Mouse (Mus musculus) induced T-regulatory cell, adult 2 months (primary cell): ENCODE measurements around the gene Ppwd1.
"Not testable (repeated sequence)": the region's sequence is repeated elsewhere in the genome, so short reads cannot be mapped to it uniquely, and the experiment has no call there.

Experiments used
- DNase-seq: peaks from one replicate; pipeline ENCODE4 v3.0.0-alpha.2; 2012; ENCODE audit warnings: low read depth

The Ppwd1 gene

GRCm38 (mm10) chr13:104228384-104229066 lies at the start of gene Ppwd1, which contains the start of gene Cenpk:
Ppwd1 (minus strand) TSS chr13:104228843.
Cenpk (plus strand) TSS chr13:104228611.
- peak; percentile 98 for DNase-seq

GRCm38 (mm10) chr13:104258997-104259396 lies 30.4 kb upstream of the Ppwd1 start:
- no peak for DNase-seq

- DNase-seq, result no peak
Measured at GRCm38 (mm10) chr13:104229181-104229580, 538 bp upstream of the Ppwd1 start.

GRCm38 (mm10) chr13:104227478-104227877 lies 1.2 kb downstream of the Ppwd1 start:
- DNase-seq, result peak; percentile 41

- DNase-seq, result peak; percentile 25
Measured at GRCm38 (mm10) chr13:104204313-104204712, 24.3 kb downstream of the Ppwd1 start.

GRCm38 (mm10) chr13:104195891-104196290 lies 32.8 kb downstream of the Ppwd1 start:
- DNase-seq, result not testable (repeated sequence)

GRCm38 (mm10) chr13:104187357-104187756 lies 41.3 kb downstream of the Ppwd1 start:
- no peak for DNase-seq

- no peak for DNase-seq
Measured at GRCm38 (mm10) chr13:104179176-104179888, 49.3 kb downstream of the Ppwd1 start.

GRCm38 (mm10) chr13:104178650-104179121 lies 50.0 kb downstream of the Ppwd1 start, which contains the start of gene Trim23:
Trim23 (plus strand) TSS chr13:104178797.
- DNase-seq, result peak; percentile 100

- no peak for DNase-seq
Measured at GRCm38 (mm10) chr13:104177796-104178649, 50.6 kb downstream of the Ppwd1 start, which contains the start of gene Trappc13. Trappc13 (minus strand) TSS chr13:104178469.

- peak; percentile 18 for DNase-seq
Measured at GRCm38 (mm10) chr13:104176874-104177273, 51.8 kb downstream of the Ppwd1 start.

GRCm38 (mm10) chr13:104172498-104172897 lies 56.1 kb downstream of the Ppwd1 start:
- DNase-seq, result no peak

GRCm38 (mm10) chr13:104171711-104172110 lies 56.9 kb downstream of the Ppwd1 start:
- DNase-seq, result no peak

GRCm38 (mm10) chr13:104155686-104156085 lies 73.0 kb downstream of the Ppwd1 start:
- no peak for DNase-seq
